Mouse (Mus musculus): ENCODE data around the gene Zc3h12a. TPM values are rescaled to one million over a fixed set of nuclear protein-coding genes. Genes with fewer than 3 reads are reported as not detected.

Zc3h12a gene
- polyA plus RNA-seq, 1 experiment, result 0.85 TPM

DNA sequence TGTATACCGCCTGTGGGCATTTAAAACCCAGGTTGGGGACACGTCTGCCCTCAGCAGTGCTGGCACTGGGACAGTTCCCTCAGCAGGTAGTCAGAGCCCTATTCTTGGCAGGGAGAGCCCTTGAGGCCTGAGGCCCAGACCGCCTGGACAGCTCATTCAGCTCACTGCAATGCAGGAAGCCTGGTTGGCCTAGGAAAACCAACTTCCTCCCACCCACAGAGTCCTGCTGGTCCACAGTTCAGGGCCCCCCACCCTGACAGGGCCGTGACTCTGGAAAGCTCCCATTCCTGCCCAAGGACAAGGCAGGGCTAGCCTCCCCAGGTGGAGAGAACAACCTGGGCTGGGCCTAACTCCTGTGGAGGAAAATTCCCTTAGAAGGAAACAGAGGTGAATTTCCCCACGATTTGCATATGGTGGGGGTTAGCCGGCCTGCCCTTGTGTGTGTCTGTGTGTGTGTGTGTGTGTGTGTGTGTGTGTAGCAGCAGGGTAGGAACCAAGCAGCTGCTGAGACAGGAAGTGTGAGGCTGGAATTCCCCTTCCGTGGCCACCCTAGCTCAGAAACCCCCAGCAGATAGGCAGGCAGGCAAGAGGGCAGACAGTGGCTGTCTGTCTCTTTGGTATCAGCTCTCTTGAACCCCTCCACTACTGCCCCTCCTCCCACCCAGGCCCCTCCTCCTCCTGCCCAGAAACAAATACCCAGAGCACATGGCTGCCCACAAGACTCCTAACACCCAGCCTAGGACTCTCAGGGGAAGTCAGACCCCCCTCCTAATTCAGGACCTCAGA is 3.0 kb downstream of the Zc3h12a start:
- no peak for DNase-seq (ENCODE audit: low read depth)
- TF ChIP-seq POLR2A (IDR thresholded peaks at IDR 0.05; ENCODE audit: borderline replicate concordance, extremely low read depth, insufficient read depth, insufficient read length, poor library complexity, severe bottlenecking), result no peak
- TF ChIP-seq CTCF (IDR thresholded peaks at IDR 0.05; ENCODE audit: borderline replicate concordance, extremely low read depth, insufficient read depth, insufficient read length), result no peak

DNA sequence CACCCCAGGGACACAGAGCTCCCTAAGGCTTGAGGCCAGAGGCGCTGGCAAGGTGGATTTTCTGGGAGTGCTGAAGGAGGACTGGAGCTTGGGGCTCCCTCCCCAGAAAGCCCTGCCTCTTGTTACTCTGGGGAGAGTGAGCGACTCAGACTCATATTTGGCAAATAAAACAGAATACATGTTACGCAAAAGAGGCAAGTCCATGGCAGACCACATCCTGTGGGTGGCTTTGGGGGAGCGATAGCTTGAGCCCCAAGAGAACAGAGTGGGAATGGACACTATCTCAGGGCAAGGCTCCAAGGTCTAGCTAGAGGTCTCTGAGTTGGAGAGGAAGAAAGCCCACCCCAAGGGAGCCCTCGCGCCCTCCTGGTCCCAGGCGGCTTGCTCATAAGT is 4.4 kb downstream of the Zc3h12a start:
- TF ChIP-seq CTCF (IDR thresholded peaks at IDR 0.05; ENCODE audit: borderline replicate concordance, extremely low read depth, insufficient read depth, insufficient read length), result no peak
- TF ChIP-seq POLR2A (IDR thresholded peaks at IDR 0.05; ENCODE audit: borderline replicate concordance, extremely low read depth, insufficient read depth, insufficient read length, poor library complexity, severe bottlenecking), result no peak
- no peak for DNase-seq (ENCODE audit: low read depth)

DNA sequence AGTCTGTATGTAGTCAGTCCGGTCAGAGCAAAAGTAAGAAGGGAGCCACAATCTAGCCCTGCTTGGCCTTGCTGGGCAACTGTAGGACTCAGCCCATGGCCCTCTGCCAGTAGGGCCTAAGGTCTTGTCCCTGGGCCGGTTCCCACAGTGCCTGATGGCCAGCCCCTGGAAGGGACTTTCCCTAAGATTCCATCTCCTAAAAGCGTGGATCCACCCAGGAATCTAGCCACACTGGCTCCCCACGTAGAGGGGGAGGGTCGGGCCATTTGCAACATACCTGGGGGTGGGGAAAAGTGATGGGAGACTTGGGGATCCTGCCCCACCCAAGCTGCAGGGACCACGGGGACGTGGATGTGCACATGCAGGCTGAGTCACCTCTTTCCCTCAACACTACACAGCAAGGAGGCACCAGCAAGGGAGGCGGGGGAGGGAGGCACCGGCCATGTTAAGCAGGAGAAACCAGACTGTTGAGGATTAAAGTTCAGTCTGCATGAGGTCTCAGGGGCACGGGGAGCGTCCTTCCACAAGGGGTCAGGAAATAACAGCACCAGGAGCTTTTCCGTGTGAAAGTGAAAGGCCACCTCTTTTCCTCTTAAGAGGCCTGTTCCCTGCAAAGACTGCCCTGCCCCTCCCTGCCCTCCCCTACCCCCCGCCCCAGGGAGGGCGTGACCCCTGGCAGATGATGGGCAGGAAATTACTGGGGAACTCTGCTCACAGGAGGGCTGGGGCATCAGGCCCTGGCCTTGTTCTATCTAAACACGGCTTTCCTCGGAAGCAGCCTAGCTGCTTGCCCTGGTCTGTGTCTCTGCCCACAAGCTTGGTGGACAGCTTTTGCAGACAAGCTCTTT is 5.0 kb downstream of the Zc3h12a start:
- no peak for DNase-seq (ENCODE audit: low read depth)
- TF ChIP-seq CTCF (IDR thresholded peaks at IDR 0.05; ENCODE audit: borderline replicate concordance, extremely low read depth, insufficient read depth, insufficient read length) (no peak), POLR2A (IDR thresholded peaks at IDR 0.05; ENCODE audit: borderline replicate concordance, extremely low read depth, insufficient read depth, insufficient read length, poor library complexity, severe bottlenecking) (no peak)

DNA sequence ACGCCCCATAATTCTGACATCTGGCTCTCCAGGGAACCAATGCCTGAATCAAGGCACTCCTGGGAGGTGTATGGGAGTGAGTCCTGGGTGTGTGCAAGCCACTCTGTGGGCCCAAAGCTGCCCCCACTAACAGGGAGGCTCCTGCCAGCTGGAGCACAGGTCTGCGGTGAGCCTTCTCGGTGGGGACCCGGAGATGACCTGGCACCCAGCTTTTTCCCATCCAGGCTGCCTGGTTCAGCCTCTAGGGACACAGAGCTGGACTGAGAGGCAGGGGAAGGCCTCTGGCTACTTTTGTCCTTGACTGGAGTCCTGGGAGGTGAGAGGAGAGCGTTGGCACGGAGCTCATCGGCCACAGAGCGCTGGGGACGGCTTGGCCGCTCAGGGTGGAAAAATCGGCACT is 7.9 kb downstream of the Zc3h12a start:
- DNase-seq (ENCODE audit: low read depth), result no peak
- no peak for TF ChIP-seq POLR2A (IDR thresholded peaks at IDR 0.05; ENCODE audit: borderline replicate concordance, extremely low read depth, insufficient read depth, insufficient read length, poor library complexity, severe bottlenecking)
- no peak for TF ChIP-seq CTCF (IDR thresholded peaks at IDR 0.05; ENCODE audit: borderline replicate concordance, extremely low read depth, insufficient read depth, insufficient read length)

DNA sequence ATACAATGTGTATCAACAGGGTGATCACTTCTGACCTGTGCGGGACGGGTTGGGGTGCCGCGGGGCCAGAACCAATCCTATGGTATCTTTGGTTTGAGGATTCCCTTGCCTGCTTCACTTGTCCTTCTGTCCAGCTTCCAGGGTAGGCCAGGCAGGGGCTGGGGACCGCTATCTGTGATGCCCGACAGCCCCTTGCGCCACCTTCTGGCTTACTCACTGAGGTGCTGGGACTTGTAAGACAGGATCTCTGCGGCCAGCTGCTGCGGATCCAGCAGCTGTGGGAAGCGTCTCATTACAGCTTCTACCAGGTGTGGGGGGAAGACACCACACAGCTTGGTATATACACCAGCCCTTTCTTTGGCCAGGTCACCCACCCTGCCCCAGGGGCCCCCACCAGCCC is 8.6 kb downstream of the Zc3h12a start:
- DNase-seq (ENCODE audit: low read depth), result peak; percentile 21
- peak; percentile 45; the same call in 1 of the 2 replicates for TF ChIP-seq CTCF (IDR thresholded peaks at IDR 0.05; ENCODE audit: borderline replicate concordance, extremely low read depth, insufficient read depth, insufficient read length)
- TF ChIP-seq POLR2A (IDR thresholded peaks at IDR 0.05; ENCODE audit: borderline replicate concordance, extremely low read depth, insufficient read depth, insufficient read length, poor library complexity, severe bottlenecking), result no peak

DNA sequence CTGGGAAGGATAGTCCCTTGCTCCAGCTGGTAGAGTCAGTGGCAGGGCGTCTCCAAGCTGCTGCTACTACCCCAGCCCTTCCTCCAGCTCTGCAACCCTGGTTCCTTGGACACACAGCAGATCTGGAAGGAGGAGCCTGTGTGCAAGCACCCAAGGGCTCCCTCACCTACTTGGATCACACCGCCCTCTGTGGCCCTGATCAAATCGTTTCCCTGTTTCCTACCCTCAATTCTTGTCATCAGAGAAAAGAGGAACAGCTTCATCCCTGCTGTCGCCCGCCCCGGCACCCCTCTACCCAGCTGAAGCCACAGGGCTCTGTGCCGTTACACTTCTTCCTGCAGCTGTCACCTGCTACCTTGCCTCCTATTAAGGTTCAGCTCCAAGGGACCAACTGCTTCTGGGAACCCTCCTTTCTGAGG is 9.7 kb downstream of the Zc3h12a start:
- TF ChIP-seq POLR2A (IDR thresholded peaks at IDR 0.05; ENCODE audit: borderline replicate concordance, extremely low read depth, insufficient read depth, insufficient read length, poor library complexity, severe bottlenecking) (no peak), CTCF (IDR thresholded peaks at IDR 0.05; ENCODE audit: borderline replicate concordance, extremely low read depth, insufficient read depth, insufficient read length) (no peak)
- DNase-seq (ENCODE audit: low read depth), result no peak

DNA sequence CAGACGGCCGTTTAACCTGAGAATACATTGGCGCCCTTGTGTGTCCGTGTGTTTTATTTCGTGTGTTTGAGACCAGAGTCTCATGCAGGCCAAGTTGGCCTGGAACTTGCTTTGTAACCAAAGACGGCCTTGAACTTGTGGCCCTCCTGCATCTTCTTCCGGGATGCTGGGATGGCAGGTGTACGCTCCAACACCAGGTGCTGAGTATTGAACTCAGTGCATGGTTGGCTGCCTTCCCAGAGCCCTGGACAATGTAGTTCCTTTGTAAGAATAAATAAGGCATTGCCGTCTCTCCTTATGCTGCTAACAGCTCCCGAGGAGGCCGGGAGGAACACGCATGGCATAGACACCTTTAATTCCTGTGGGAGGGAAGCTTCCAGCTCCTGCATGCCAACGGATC is 10.7 kb downstream of the Zc3h12a start:
- TF ChIP-seq POLR2A (IDR thresholded peaks at IDR 0.05; ENCODE audit: borderline replicate concordance, extremely low read depth, insufficient read depth, insufficient read length, poor library complexity, severe bottlenecking), result no peak
- TF ChIP-seq CTCF (IDR thresholded peaks at IDR 0.05; ENCODE audit: borderline replicate concordance, extremely low read depth, insufficient read depth, insufficient read length), result no peak
- DNase-seq (ENCODE audit: low read depth), result peak; percentile 19

DNA sequence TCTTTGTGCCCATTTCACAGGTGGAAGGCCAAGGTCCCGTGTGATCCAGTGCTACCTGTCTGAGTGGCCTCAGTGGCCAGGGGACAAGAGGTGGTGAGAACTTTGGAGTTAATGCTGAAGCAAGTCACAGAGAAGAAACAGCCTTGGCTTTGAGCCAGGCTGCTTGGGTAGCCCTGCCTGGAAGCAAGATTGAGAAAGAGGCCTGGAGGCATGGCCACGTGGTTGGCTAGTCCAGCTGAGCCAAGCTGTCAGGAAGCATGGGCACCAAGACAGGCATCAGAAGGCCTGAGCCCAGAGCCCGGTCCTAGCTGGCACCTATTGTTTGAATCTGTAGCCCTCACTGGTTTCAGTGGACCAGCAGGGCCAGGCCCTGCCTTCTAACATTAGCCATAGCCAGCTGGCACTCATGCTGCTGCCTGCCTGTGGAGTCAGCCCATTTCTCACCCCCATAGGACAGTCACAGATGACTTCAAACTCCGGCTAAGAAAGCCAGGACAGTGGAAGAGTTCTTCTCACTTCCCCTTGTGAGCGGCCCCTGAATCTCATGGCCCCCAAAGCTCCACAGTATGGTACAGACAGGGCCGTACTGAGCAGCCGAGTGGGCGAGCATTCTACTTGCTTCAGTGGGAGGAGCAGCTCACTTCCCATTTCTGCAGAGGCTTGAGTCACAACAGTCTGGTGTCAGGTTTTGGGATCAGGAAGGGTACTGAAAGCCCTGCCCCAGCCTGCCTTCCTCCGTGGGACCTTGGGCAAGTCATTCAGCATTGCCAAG is 11.4 kb downstream of the Zc3h12a start:
- TF ChIP-seq POLR2A (IDR thresholded peaks at IDR 0.05; ENCODE audit: borderline replicate concordance, extremely low read depth, insufficient read depth, insufficient read length, poor library complexity, severe bottlenecking) (no peak), CTCF (IDR thresholded peaks at IDR 0.05; ENCODE audit: borderline replicate concordance, extremely low read depth, insufficient read depth, insufficient read length) (no peak)
- peak; percentile 67 for DNase-seq (ENCODE audit: low read depth)

DNA sequence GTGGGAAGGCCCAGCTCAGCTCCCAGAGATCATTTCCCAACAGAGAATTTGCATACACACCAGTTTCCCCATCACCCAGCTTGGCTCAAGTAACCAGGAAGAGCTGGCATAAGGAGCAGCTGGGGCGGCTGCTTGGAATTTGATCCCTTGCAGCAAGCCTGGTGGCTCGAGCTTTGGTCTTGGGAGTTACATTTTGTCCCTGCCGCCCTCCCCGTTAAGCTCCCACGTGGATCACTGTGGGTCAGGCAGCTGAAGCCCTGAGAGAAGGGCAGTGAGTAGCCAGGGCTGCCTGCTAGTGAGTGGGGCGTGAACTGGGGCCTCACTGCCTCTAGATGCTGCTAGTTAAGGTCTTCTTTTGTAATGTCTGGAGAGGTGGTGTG is 11.9 kb downstream of the Zc3h12a start:
- peak; percentile 30 for DNase-seq (ENCODE audit: low read depth)
- TF ChIP-seq POLR2A (IDR thresholded peaks at IDR 0.05; ENCODE audit: borderline replicate concordance, extremely low read depth, insufficient read depth, insufficient read length, poor library complexity, severe bottlenecking) (no peak), CTCF (IDR thresholded peaks at IDR 0.05; ENCODE audit: borderline replicate concordance, extremely low read depth, insufficient read depth, insufficient read length) (no peak)

DNA sequence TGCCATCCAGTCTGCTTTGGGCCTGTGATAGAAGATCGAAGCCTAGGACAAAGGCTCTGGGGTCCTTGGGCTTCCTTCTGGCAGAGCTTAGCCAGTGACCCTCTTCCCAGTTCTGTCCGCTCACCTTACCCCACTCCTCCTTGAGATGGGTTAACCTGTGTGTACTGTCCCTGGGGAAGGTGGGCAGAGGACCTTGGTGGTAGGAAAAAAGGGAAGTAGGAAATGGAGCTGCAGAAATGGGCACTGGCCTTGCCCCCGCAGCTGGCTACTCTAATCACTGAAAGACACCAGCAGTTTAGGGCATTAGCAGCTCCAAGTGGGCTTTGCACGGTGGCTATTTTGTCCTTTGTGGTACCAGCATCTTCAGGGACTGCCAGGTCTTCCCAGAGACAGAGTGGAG is 12.6 kb downstream of the Zc3h12a start:
- no peak for TF ChIP-seq POLR2A (IDR thresholded peaks at IDR 0.05; ENCODE audit: borderline replicate concordance, extremely low read depth, insufficient read depth, insufficient read length, poor library complexity, severe bottlenecking)
- TF ChIP-seq CTCF (IDR thresholded peaks at IDR 0.05; ENCODE audit: borderline replicate concordance, extremely low read depth, insufficient read depth, insufficient read length), result no peak
- DNase-seq (ENCODE audit: low read depth), result no peak

DNA sequence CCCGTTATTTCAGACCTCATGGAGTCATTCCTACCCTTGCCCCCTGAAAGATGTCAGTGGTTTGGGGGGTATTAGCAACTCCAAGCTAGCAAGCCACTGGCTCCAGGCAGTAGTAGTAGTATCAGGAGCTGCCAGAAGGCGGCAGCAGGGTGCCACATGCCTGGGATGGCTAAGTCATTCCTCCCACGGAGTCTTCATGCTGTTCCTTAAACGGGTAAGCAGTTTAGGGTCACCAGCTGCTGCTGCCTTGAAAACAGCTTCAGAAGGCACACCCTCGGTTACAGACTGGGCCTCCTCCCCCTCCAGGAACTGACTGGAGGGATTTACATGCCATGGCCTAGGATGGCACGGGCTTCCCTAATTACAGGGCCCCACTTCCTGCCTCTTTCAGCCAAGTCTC is 13.0 kb downstream of the Zc3h12a start:
- TF ChIP-seq CTCF (IDR thresholded peaks at IDR 0.05; ENCODE audit: borderline replicate concordance, extremely low read depth, insufficient read depth, insufficient read length), result peak; percentile 85
- no peak for TF ChIP-seq POLR2A (IDR thresholded peaks at IDR 0.05; ENCODE audit: borderline replicate concordance, extremely low read depth, insufficient read depth, insufficient read length, poor library complexity, severe bottlenecking)
- DNase-seq (ENCODE audit: low read depth), result peak; percentile 85
